Mouse (Mus musculus) liver, postnatal 0 days (tissue): ENCODE results near the gene Vmn2r80.
"Not testable (repeated sequence)": the region's sequence is repeated elsewhere in the genome, so short reads cannot be mapped to it uniquely, and the experiment has no call there.

Experiments
- CTCF ChIP-seq: sonication (generic); IDR thresholded peaks from 2 replicates; pipeline ENCODE4 v1.5.1; 2016; ENCODE audit warnings: antibody characterized with exemption, low read depth
- EP300 ChIP-seq: IDR thresholded peaks from 2 replicates; pipeline ENCODE4 v1.6.1; 2016; ENCODE audit warnings: antibody characterized with exemption, low read depth, mild to moderate bottlenecking

- not testable (repeated sequence) for TF ChIP-seq CTCF, EP300
These were observed at the start of gene Vmn2r80 for GRCm38 (mm10) chr10:79148469-79148868.
